Mouse (Mus musculus): ENCODE data around the gene Pdxp. TPM values are rescaled to one million over a fixed set of nuclear protein-coding genes. Genes with fewer than 3 reads are reported as not detected.

The Pdxp gene
- polyA plus RNA-seq, 1 experiment from 2014 or later: 1.9 TPM

DNA sequence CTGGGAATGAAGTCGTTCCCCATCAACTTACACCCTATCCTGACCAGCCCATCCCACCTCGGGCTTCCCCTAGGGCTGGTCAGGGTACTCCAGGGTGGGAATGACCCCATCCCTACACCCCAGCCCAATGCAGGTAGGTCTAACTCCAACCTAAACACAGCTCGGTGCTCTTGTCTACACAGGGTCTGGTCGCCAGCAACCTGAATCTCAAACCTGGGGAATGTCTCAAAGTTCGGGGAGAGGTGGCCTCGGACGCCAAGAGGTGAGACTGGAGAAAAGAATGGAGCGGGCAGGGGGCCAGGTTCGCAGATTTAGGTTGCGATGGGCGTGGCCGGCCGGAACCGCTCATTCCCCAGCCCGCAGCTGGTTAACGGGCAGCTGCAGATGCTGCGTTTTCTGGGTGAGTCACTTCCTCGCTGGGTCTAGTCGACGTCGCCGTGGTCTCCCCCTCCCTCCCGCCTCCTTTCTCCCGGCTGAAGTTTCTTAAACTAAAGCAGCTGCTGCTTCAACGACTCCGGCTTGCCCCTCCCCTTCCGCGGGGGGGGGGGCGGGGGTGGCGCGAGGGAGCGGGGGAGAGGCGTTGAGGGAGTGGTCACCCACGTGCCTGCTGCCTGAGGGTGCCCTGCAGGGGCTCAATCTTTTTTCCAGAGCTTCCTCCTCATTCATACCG lies 14.2 kb downstream of the Pdxp start:
- DNase-seq (peak; percentile 87), ATAC-seq (peak; percentile 32)
- under 1% methylated on average over 27 of the region's 35 CpGs for WGBS (ENCODE audit: insufficient replicate concordance)
- Histone ChIP-seq H3K9me3 (ENCODE audit: low read length) (no peaks in the 10 kb centered on the region), H3K9ac (replicated peaks) (peak overlapping the region; percentile 49), H3K27ac (ENCODE audit: low read depth) (peak overlapping the region; percentile 67), H3K4me2 (ENCODE audit: low read depth, low read length) (peak overlapping the region; percentile 69), H3K36me3 (replicated peaks; ENCODE audit: insufficient read depth, low read length) (no peaks in the 10 kb centered on the region), H3K4me3 (ENCODE audit: low read depth, low read length) (peak overlapping the region; percentile 43), H3K4me1 (ENCODE audit: insufficient read depth) (peaks cover 52% of the 10 kb centered on the region), H3K27me3 (ENCODE audit: insufficient read depth, low read length) (no peaks in the 10 kb centered on the region)
- TF ChIP-seq CTCF (IDR thresholded peaks at IDR 0.05; ENCODE audit: low read depth): no peak
- TF ChIP-seq EP300 (IDR thresholded peaks at IDR 0.05; ENCODE audit: low read depth): no peak

DNA sequence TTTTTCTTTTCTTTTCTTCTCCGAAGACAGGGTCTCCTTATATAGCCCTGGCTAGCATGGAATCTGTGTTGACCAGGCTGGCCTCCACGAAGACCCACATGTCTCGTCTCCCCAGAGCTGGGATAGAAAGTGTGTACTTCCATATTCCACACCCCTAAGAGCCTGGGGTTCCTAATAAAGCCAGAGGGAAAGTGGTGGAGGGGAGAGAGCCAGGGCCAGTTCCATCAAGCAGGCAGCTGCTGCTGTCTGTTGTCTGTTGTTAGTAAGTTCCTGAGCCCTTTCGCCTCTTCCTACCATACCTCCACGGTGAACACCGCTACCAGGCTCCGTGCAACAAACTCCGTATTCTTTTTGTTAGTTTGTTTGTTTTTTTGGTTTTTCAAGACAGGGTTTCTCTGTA lies 14.8 kb downstream of the Pdxp start:
- Histone ChIP-seq H3K9me3 (ENCODE audit: low read length) (no peaks in the 10 kb centered on the region), H3K27ac (ENCODE audit: low read depth) (peak overlapping the region; percentile 56), H3K36me3 (replicated peaks; ENCODE audit: insufficient read depth, low read length) (no peaks in the 10 kb centered on the region), H3K4me2 (ENCODE audit: low read depth, low read length) (peak overlapping the region; percentile 69), H3K4me3 (ENCODE audit: low read depth, low read length) (no peak overlapping the region), H3K4me1 (ENCODE audit: insufficient read depth) (peaks cover 47% of the 10 kb centered on the region), H3K9ac (replicated peaks) (no peak overlapping the region), H3K27me3 (ENCODE audit: insufficient read depth, low read length) (no peaks in the 10 kb centered on the region)
- WGBS (ENCODE audit: insufficient replicate concordance): 48% methylated on average over 8 of the region's 8 CpGs
- TF ChIP-seq CTCF (IDR thresholded peaks at IDR 0.05; ENCODE audit: low read depth) (no peak), EP300 (IDR thresholded peaks at IDR 0.05; ENCODE audit: low read depth) (no peak)
- DNase-seq: no peak
- no peak for ATAC-seq

DNA sequence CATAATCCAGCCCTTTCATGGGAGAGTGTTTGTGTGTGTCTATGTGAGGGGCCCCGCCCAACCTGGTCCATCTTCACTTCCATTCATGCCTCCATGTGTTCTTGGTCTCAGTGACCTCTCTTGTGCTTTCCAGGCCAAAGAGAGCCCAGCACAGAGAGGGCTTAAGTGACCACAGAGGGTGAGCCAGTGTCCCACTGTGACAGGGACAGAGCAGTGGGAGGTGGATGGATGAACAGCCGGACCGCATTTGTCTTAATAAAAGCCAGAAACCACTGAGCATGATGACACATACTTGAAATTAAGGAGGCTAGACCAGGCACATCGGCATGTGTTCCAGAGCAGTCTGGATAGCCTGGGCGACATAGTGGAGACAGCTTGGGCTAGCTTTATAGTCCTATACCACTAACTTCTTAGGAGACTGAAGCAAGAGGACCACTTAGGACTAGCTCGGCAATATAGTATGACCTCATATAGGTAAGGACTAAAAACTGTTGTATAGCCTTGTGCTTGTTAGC lies 16.5 kb downstream of the Pdxp start:
- Histone ChIP-seq H3K4me2 (ENCODE audit: low read depth, low read length) (no peak overlapping the region), H3K9me3 (ENCODE audit: low read length) (no peaks in the 10 kb centered on the region), H3K4me1 (ENCODE audit: insufficient read depth) (peaks cover 35% of the 10 kb centered on the region), H3K4me3 (ENCODE audit: low read depth, low read length) (no peak overlapping the region), H3K36me3 (replicated peaks; ENCODE audit: insufficient read depth, low read length) (no peaks in the 10 kb centered on the region), H3K27ac (ENCODE audit: low read depth) (no peak overlapping the region), H3K9ac (replicated peaks) (no peak overlapping the region), H3K27me3 (ENCODE audit: insufficient read depth, low read length) (no peaks in the 10 kb centered on the region)
- no peak for DNase-seq
- WGBS (ENCODE audit: insufficient replicate concordance): 92% methylated on average over 6 of the region's 6 CpGs
- ATAC-seq: no peak
- TF ChIP-seq EP300 (IDR thresholded peaks at IDR 0.05; ENCODE audit: low read depth) (no peak), CTCF (IDR thresholded peaks at IDR 0.05; ENCODE audit: low read depth) (no peak)

DNA sequence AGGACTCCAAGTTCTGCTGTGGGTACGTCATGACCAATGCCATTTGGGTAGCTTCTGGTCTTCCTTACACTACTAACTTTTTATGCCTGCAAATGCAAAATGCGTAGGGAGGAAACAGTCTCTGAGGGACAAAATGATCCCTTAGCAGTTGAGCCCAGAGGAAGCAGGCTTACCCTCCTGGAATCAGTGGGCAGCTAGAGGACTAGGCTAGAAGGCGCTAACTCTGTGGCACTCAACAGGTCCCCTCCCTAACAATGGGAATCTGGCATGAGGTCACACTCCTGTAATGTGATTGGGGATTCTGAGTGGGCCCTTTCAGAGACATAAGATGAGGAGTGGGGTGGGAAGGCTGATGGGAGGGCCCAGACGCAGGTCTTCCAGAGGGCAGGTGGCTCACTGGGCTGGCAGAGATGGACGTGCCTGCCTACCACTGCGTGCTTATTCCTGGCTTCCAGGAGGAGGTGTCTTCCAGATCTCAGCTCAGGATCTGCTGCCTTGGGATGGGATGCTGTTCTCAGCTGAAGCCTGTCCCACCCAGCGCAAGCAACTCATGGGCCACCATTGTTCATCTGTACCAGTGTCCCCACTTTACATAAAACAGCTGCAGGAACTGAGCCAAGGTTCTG lies 17.2 kb downstream of the Pdxp start:
- Histone ChIP-seq H3K9ac (replicated peaks) (no peak overlapping the region), H3K9me3 (ENCODE audit: low read length) (no peaks in the 10 kb centered on the region), H3K4me3 (ENCODE audit: low read depth, low read length) (no peak overlapping the region), H3K27me3 (ENCODE audit: insufficient read depth, low read length) (no peaks in the 10 kb centered on the region), H3K36me3 (replicated peaks; ENCODE audit: insufficient read depth, low read length) (no peaks in the 10 kb centered on the region), H3K4me2 (ENCODE audit: low read depth, low read length) (no peak overlapping the region), H3K4me1 (ENCODE audit: insufficient read depth) (peaks cover 35% of the 10 kb centered on the region), H3K27ac (ENCODE audit: low read depth) (no peak overlapping the region)
- DNase-seq (no peak), ATAC-seq (no peak)
- no peak for TF ChIP-seq EP300 (IDR thresholded peaks at IDR 0.05; ENCODE audit: low read depth)
- no peak for TF ChIP-seq CTCF (IDR thresholded peaks at IDR 0.05; ENCODE audit: low read depth)
- 89% methylated on average over 7 of the region's 7 CpGs for WGBS (ENCODE audit: insufficient replicate concordance)

DNA sequence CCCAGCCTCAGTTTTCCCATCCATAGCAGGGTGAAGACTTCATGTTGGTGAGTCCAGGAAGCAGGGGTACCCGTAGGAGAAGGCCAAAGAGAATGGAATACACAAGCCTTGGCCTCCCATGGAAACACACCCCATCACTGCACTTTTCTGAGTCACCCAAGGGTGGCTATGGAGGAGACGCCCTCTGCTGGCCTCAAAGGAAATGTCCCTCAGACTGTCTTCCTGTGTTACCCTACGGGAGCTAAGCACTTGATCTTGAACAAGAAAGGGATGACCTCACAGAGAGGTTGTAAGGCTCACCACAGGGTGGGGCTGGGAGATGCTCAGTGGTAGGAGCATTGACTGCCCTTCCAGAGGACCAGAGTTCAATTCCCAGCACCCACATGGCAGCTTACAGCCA lies 17.9 kb downstream of the Pdxp start:
- H3K36me3 ChIP-seq (replicated peaks; ENCODE audit: insufficient read depth, low read length): no peaks in the 10 kb centered on the region

DNA sequence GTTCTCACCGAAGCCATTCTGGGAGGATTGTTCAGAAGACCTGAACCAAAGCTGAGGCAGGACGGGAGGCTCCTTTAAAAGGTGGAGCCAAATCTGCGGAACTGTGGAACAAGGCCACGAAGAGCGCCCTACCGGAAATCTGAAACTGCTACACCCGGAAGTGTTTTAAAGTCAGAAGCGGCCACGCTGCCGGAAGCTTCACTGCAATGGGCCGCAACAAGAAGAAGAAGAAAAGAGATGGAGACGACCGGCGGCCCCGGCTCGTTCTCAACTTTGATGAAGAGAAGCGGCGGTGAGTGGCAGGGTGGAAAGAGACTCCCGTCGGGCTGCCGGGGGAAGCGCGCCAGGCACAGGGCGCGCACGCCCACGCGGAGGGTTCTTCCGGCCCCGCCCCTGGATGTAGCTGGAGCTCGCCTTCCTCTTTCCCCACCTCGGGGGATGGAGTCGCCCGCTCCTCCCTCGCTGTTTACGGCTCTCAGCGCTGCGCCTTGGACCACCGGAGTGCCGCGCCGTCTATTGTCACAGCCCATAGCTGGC lies 21.1 kb downstream of the Pdxp start, which contains the start of gene Nol12:
Gene Nol12, plus strand, starts transcription at position 150 of the 537 bp plus-strand sequence.
- TF ChIP-seq EP300 (IDR thresholded peaks at IDR 0.05; ENCODE audit: low read depth) (no peak; the same call in none of the 2 replicates), CTCF (IDR thresholded peaks at IDR 0.05; ENCODE audit: low read depth) (peak; percentile 7; the same call in 1 of the 2 replicates)
- WGBS (ENCODE audit: insufficient replicate concordance): under 1% methylated on average over 38 of the region's 42 CpGs
- peak; percentile 88 for DNase-seq
- H3K4me3 ChIP-seq (ENCODE audit: low read depth, low read length): peak within 1 kb of the TSS; percentile 76
- H3K27ac ChIP-seq (ENCODE audit: low read depth): peak within 1 kb of the TSS; percentile 75
- H3K9me3 ChIP-seq (ENCODE audit: low read length): no peaks in the 10 kb centered on the region
- peaks cover 26% of the 10 kb centered on the region for H3K36me3 ChIP-seq (replicated peaks; ENCODE audit: insufficient read depth, low read length)
- H3K4me2 ChIP-seq (ENCODE audit: low read depth, low read length): peak within 1 kb of the TSS; percentile 91
- peak; percentile 86 for ATAC-seq
- peaks cover 13% of the 10 kb centered on the region for H3K4me1 ChIP-seq (ENCODE audit: insufficient read depth)
- H3K27me3 ChIP-seq (ENCODE audit: insufficient read depth, low read length): no peaks in the 10 kb centered on the region
- peak within 1 kb of the TSS; percentile 76 for H3K9ac ChIP-seq (replicated peaks)

More for the DNA sequence above, 17.9 kb downstream of the Pdxp start:
- TF ChIP-seq EP300 (IDR thresholded peaks at IDR 0.05; ENCODE audit: low read depth): no peak
- TF ChIP-seq CTCF (IDR thresholded peaks at IDR 0.05; ENCODE audit: low read depth): peak; percentile 97
- H3K9me3 ChIP-seq (ENCODE audit: low read length): no peaks in the 10 kb centered on the region
- ATAC-seq: peak; percentile 56
- DNase-seq: peak; percentile 71
- WGBS (ENCODE audit: insufficient replicate concordance): 6% methylated on average over 3 of the region's 3 CpGs
- no peak overlapping the region for H3K9ac ChIP-seq (replicated peaks)
- no peaks in the 10 kb centered on the region for H3K27me3 ChIP-seq (ENCODE audit: insufficient read depth, low read length)
- no peak overlapping the region for H3K4me3 ChIP-seq (ENCODE audit: low read depth, low read length)
- H3K4me1 ChIP-seq (ENCODE audit: insufficient read depth): peaks cover 33% of the 10 kb centered on the region
- H3K4me2 ChIP-seq (ENCODE audit: low read depth, low read length): no peak overlapping the region
- H3K27ac ChIP-seq (ENCODE audit: low read depth): no peak overlapping the region

Data from liver, postnatal 0 days (tissue).